Mouse (Mus musculus) kidney, postnatal 0 days (tissue): Measurements from ENCODE around the gene Gm13088. TPM values are rescaled to one million over a fixed set of nuclear protein-coding genes. Genes with fewer than 3 reads are reported as not detected.
"Not testable (repeated sequence)": the region's sequence is repeated elsewhere in the genome, so short reads cannot be mapped to it uniquely, and the experiment has no call there.

ENCODE experiments used
- ATAC-seq: fragments of 200-750 bp; cut with Nextera tagmentation; replicated peaks from 2 replicates; pipeline ENCODE4 v1.8.0; 2017; ENCODE audit warnings: low read depth, moderate number of reproducible peaks, moderate TSS enrichment, moderate library complexity; ENCODE audit not compliant: low FRiP score
- DNase-seq: peaks from one replicate; pipeline ENCODE4 v3.0.0-alpha.2; 2016; ENCODE audit warnings: low spot score
- H3K27ac ChIP-seq: fragments of 300-500 bp; sonication (generic); 2 replicates; pipeline ENCODE4 v1.5.1; 2014; ENCODE audit warnings: mild to moderate bottlenecking
- H3K27me3 ChIP-seq: fragments of 300-500 bp; sonication (generic); 2 replicates; pipeline ENCODE4 v1.6.1; 2014; ENCODE audit warnings: low read length, mixed read lengths; ENCODE audit not compliant: insufficient read depth
- H3K36me3 ChIP-seq: fragments of 300-500 bp; sonication (generic); 2 replicates; pipeline ENCODE4 v1.6.1; 2014; ENCODE audit warnings: low read length, mixed read lengths; ENCODE audit not compliant: insufficient read depth
- H3K4me1 ChIP-seq: fragments of 300-500 bp; sonication (generic); replicated peaks from 2 replicates; pipeline ENCODE4 v1.6.1; 2014; ENCODE audit warnings: antibody characterized with exemption, low read length, mixed read lengths; ENCODE audit not compliant: insufficient read depth
- H3K4me2 ChIP-seq: fragments of 300-500 bp; sonication (generic); 2 replicates; pipeline ENCODE4 v1.6.1; 2014; ENCODE audit warnings: mild to moderate bottlenecking, low read length, moderate library complexity, mixed read lengths
- H3K4me3 ChIP-seq: fragments of 300-500 bp; sonication (generic); replicated peaks from 2 replicates; pipeline ENCODE4 v1.5.1; 2014; ENCODE audit warnings: low read depth, low read length
- H3K9ac ChIP-seq: fragments of 300-500 bp; sonication (generic); 2 replicates; pipeline ENCODE4 v1.6.1; 2014; ENCODE audit warnings: low read depth, low read length
- H3K9me3 ChIP-seq: fragments of 300-500 bp; sonication (generic); replicated peaks from 2 replicates; pipeline ENCODE4 v1.6.1; 2016; ENCODE audit warnings: low read length, inconsistent platforms, mixed read lengths
- CTCF ChIP-seq: IDR thresholded peaks from 2 replicates; pipeline ENCODE4 v1.5.1; 2016; ENCODE audit warnings: antibody characterized with exemption, low read depth, mild to moderate bottlenecking, moderate library complexity
- WGBS: fragments of 180-500 bp; shearing (Covaris S2); extraction: QIAGEN DNeasy Blood & Tissue Kit; methylation state at CpG from one replicate; pipeline ENCODE4 v1.1.7; 2014; 5-methylcytosine and 5-hydroxymethylcytosine counted together
- polyA plus RNA-seq: library from polyadenylated mRNA; unstranded; fragments of >200 nt; fragmentation: Nextera tagmentation; extraction: Ambion mirVana; gene quantifications from 2 replicates; pipeline ENCODE4 v1.2.1, GENCODE M21; 2015

The Gm13088 gene
- not detected in 2 replicates for polyA plus RNA-seq

DNA sequence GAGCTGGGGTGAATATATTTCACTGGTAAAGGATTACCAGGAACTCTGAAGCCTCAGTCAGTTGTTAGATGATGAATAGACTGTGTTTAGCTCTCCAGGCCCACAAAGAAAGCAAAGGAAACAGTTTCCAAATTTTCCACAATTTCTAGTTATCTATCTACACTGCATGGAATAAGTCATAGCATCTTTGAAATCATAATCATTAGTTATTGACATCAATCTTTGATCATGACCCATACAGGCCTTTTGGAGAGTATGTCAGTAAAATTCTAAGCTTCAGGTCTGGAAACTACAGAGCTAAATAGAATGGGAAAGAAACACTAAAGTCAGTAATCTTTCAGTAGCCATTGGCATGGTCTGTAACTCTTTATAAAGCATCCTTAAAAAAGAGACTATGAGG is at the start of gene Gm13088:
TSS of gene Gm13088 (minus strand) at position 101 of the 400 bp plus-strand sequence.
- H3K9me3 ChIP-seq, H3K4me2 ChIP-seq, H3K9ac ChIP-seq, DNase-seq, ATAC-seq, H3K36me3 ChIP-seq, H3K27ac ChIP-seq, H3K27me3 ChIP-seq, H3K4me1 ChIP-seq, H3K4me3 ChIP-seq: not testable (repeated sequence)

DNA sequence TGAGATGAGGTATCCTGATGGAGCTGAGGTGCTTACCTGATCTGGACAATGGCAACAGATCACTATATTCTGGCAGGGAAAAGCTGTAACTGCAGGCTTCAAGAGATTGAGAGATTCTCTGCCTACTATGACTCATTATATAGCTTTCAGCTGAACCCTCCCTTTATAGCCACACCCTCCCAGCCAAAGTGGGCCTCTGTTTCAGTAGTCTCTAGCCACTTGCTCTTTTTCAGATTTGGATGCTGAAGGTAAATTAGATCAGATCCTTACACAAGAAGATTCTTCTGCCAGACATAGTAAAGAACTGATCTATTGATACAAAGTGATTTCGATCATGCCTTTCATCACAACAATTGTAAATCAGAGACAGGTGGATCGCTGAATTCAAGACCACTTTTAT is 45.6 kb upstream of the Gm13088 start, which contains the start of gene Gm13089:
TSS of gene Gm13089 (minus strand) at position 101 of the 400 bp plus-strand sequence.
- 81% methylated on average over 2 of the region's 2 CpGs for WGBS
- Histone ChIP-seq H3K9me3 (no peaks in the 10 kb centered on the region; the same call in none of the 2 replicates), H3K4me3 (no peak within 1 kb of the TSS), H3K27ac (no peak within 1 kb of the TSS), H3K36me3 (no peaks in the 10 kb centered on the region), H3K4me1 (no peaks in the 10 kb centered on the region), H3K27me3 (no peaks in the 10 kb centered on the region), H3K4me2 (no peak within 1 kb of the TSS), H3K9ac (no peak within 1 kb of the TSS)
- ATAC-seq (no peak), DNase-seq (no peak)
- no peak for TF ChIP-seq CTCF

DNA sequence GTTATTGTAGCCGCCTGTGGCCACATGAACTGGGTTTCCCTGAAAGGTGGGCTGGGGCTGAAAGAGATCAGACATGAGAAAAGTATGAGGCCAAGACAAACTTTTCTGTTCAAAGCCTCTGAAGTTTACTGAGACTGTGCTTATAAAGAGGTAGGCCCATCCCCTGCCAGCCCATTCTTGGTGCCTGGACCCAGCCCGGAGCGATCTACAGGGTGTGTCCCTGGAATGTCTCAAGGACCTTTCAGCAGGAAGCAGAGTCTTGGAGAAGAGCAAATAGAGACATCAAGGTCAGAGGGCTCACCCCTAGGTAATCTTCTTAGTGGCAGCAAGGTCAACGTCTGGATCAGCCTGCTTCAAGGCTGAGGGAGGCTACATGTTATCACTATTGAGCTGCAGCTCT is 38.9 kb downstream of the Gm13088 start:
- not testable (repeated sequence) for ATAC-seq

DNA sequence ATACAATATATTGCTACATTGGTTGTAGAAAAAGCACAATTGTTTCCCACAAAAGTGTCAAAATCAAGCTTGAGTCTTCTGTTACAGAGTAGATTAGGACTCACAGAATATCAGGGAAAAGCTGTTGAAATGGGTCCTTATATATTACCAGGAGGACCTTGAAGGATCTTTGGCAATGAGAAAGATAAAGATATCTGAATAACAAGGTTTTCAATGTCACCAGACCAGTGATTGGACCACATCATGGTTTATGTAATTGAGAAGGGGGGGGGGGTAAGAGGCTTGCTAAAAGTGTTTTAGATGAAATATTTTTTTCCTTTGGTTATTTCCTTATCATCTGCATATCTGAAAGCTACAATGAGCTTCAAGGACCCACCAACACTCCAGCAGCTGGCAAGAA is 42.3 kb downstream of the Gm13088 start, which contains the start of gene Gm13083:
TSS of gene Gm13083 (plus strand) at position 301 of the 400 bp plus-strand sequence.
- not testable (repeated sequence) for H3K4me2 ChIP-seq, H3K36me3 ChIP-seq, H3K9me3 ChIP-seq, H3K27me3 ChIP-seq, H3K9ac ChIP-seq, H3K27ac ChIP-seq, ATAC-seq, H3K4me1 ChIP-seq, DNase-seq, H3K4me3 ChIP-seq

More for the DNA sequence above, 38.9 kb downstream of the Gm13088 start:
- H3K4me2 ChIP-seq, H3K27me3 ChIP-seq, H3K4me3 ChIP-seq, H3K4me1 ChIP-seq, H3K9ac ChIP-seq, H3K36me3 ChIP-seq, H3K9me3 ChIP-seq, H3K27ac ChIP-seq, DNase-seq: not testable (repeated sequence)
- WGBS: 80% methylated on average over 4 of the region's 4 CpGs

DNA sequence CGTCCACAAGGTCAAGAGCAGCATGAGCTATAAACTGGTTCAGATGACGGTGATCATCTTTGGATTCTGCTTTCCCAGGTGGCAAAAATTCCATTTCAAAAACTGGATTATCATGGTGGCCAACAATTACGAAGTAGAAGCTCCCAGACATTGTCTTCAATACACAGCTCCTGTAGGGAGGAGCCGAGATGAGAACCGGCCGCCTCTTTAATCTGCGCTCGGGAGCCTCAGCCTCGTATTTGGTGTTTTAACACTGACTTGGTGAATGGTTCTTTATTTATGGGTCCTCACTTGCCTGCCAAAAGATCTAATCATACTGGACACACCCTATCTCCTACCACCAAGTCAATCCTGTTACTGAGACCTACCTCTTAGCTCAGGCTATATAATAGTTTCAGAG is 45.1 kb downstream of the Gm13088 start:
- not testable (repeated sequence) for H3K4me2 ChIP-seq, ATAC-seq, H3K27me3 ChIP-seq, H3K9me3 ChIP-seq, H3K27ac ChIP-seq, H3K36me3 ChIP-seq, H3K9ac ChIP-seq, DNase-seq, H3K4me1 ChIP-seq, H3K4me3 ChIP-seq
- WGBS: 85% methylated on average over 9 of the region's 9 CpGs

Other genes with a start within 250 kb of the Gm13088 start
- 12.9 and 15.2 TPM in 2 replicates for gene Pramef8, start 244.8 kb downstream of the Gm13088 start, polyA plus RNA-seq
- not detected in 2 replicates for gene Oog4, start 206.9 kb downstream of the Gm13088 start, polyA plus RNA-seq
- gene Gm13043, start 145.9 kb downstream of the Gm13088 start, polyA plus RNA-seq: not detected in 2 replicates
- not detected in 2 replicates for gene Gm13040, start 121.3 kb downstream of the Gm13088 start, polyA plus RNA-seq
- gene BC080695, start 105.5 kb downstream of the Gm13088 start, polyA plus RNA-seq: not detected in 2 replicates
- gene Gm13057, start 105.5 kb downstream of the Gm13088 start, polyA plus RNA-seq: not detected in 2 replicates
- gene Gm13083, start 42.2 kb downstream of the Gm13088 start, polyA plus RNA-seq: not detected in 2 replicates
- not detected in 2 replicates for gene Gm13089, start 45.5 kb upstream of the Gm13088 start, polyA plus RNA-seq
- gene Gm13078, start 62.2 kb upstream of the Gm13088 start, polyA plus RNA-seq: not detected in 2 replicates
- gene Gm13023, start 132.1 kb upstream of the Gm13088 start, polyA plus RNA-seq: not detected in 2 replicates
- not detected in 2 replicates for gene Gm13084, start 158.8 kb upstream of the Gm13088 start, polyA plus RNA-seq
- gene Gm13103, start 189.3 kb upstream of the Gm13088 start, polyA plus RNA-seq: not detected in 2 replicates
- not detected in 2 replicates for gene Pramef6, start 243.1 kb upstream of the Gm13088 start, polyA plus RNA-seq